Comparison of ENCODE assay signal across 21 mouse cellular contexts in genomic region chr13:54179971-54180370, GRCm38 (mm10). TPM values are rescaled to one million over a fixed set of nuclear protein-coding genes. Genes with fewer than 3 reads are reported as not detected.
"Had no signal": no experiment of that assay in that cellular context is flagged by ENCODE, and none has a peak within 500 bp of the region (broad histone marks: within the 10 kb centered on the region; RNA-seq: fewer than 3 reads in every experiment).

No protein-coding gene starts in this region.

- H3K9ac ChIP-seq: heart, embryonic 13.5 days; heart, embryonic 15.5 days; hindbrain, embryonic 13.5 days; hindbrain, embryonic 15.5 days; kidney, embryonic 15.5 days; limb, embryonic 13.5 days; liver, embryonic 12.5 days; liver, embryonic 14.5 days had no signal

- H3K36me3 ChIP-seq: heart, embryonic 13.5 days; heart, embryonic 15.5 days; hindbrain, embryonic 13.5 days; hindbrain, embryonic 15.5 days; kidney, embryonic 15.5 days; limb, embryonic 13.5 days; limb, embryonic 15.5 days; liver, embryonic 12.5 days had no signal

- H3K4me1 ChIP-seq: hindbrain, embryonic 13.5 days; hindbrain, embryonic 15.5 days; limb, embryonic 13.5 days; liver, embryonic 12.5 days had no signal

- H3K27me3 ChIP-seq: heart, embryonic 13.5 days; heart, embryonic 15.5 days; hindbrain, embryonic 13.5 days; hindbrain, embryonic 15.5 days; kidney, embryonic 15.5 days; limb, embryonic 13.5 days; liver, embryonic 12.5 days had no signal

- H3K4me3 ChIP-seq: heart, embryonic 13.5 days; heart, embryonic 15.5 days; hindbrain, embryonic 13.5 days; hindbrain, embryonic 15.5 days; kidney, embryonic 15.5 days; limb, embryonic 13.5 days; limb, embryonic 15.5 days; liver, embryonic 12.5 days had no signal

- H3K27ac ChIP-seq: heart, embryonic 13.5 days; heart, embryonic 15.5 days; hindbrain, embryonic 13.5 days; hindbrain, embryonic 15.5 days; hindbrain, postnatal 0 days; kidney, embryonic 15.5 days; kidney, postnatal 0 days; limb, embryonic 13.5 days; limb, embryonic 15.5 days; liver, embryonic 12.5 days; liver, embryonic 14.5 days had no signal

- DNase-seq: kidney, adult 11 months; kidney, adult 2 months; kidney, adult 9 months; kidney, postnatal 36 days; layer of hippocampus, adult 9-11 months; layer of hippocampus, postnatal 36 days; left cerebral cortex, postnatal 4 days had no signal

- H3K9me3 ChIP-seq: heart, embryonic 15.5 days; hindbrain, embryonic 13.5 days; hindbrain, embryonic 15.5 days; kidney, embryonic 15.5 days; limb, embryonic 15.5 days had no signal

RNA-seq across cellular contexts. Expression of gene Hrh2, which starts 12.0 kb away (rescaled TPM):
- total RNA-seq: gastrocnemius, postnatal 25 days had no signal
- polyA plus RNA-seq: hindbrain, embryonic 11.5 days; kidney, embryonic 15.5 days; limb, embryonic 11.5 days; limb, embryonic 15.5 days had no signal
